Mouse (Mus musculus): ENCODE results near the gene Olfr509.
"Not testable (repeated sequence)": the region's sequence is repeated elsewhere in the genome, so short reads cannot be mapped to it uniquely, and the experiment has no call there.

The Olfr509 gene

GRCm38 (mm10) chr7:108651806-108652205, at the start of gene Olfr509:
Gene Olfr509, minus strand, starts transcription at chr7:108651906.
- in situ Hi-C loops (cut with MboI, MseI), result no loop called here

GRCm38 (mm10) chr7:108678886-108679285, 27.2 kb upstream of the Olfr509 start:
- in situ Hi-C loops (cut with MboI, MseI), result no loop called here

GRCm38 (mm10) chr7:108671058-108671457, 19.4 kb upstream of the Olfr509 start:
- in situ Hi-C loops (cut with MboI, MseI), result no loop called here

- in situ Hi-C loops (cut with MboI, MseI), result no loop called here
These were observed 14.4 kb upstream of the Olfr509 start, which contains the start of gene Olfr510 for GRCm38 (mm10) chr7:108666118-108666517. Gene Olfr510, plus strand, starts transcription at chr7:108666418.

GRCm38 (mm10) chr7:108662419-108662818, 10.7 kb upstream of the Olfr509 start:
- in situ Hi-C loops (cut with MboI, MseI), result no loop called here

- in situ Hi-C loops (cut with MboI, MseI), result no loop called here
These were observed 22.0 kb downstream of the Olfr509 start, which contains the start of gene Olfr508 for GRCm38 (mm10) chr7:108629694-108630093. Gene Olfr508, plus strand, starts transcription at chr7:108629994.

- in situ Hi-C loops (cut with MboI, MseI), result no loop called here
These were observed 30.2 kb downstream of the Olfr509 start, which contains the start of gene Olfr507 for GRCm38 (mm10) chr7:108621514-108621913. Gene Olfr507, plus strand, starts transcription at chr7:108621814.

- in situ Hi-C loops (cut with MboI, MseI), result not testable (repeated sequence)
These were observed 34.9 kb downstream of the Olfr509 start for GRCm38 (mm10) chr7:108616781-108617180.

GRCm38 (mm10) chr7:108614110-108614509, 37.6 kb downstream of the Olfr509 start:
- in situ Hi-C loops (cut with MboI, MseI), result loop anchor here in 1 of 2 experiments (5.0 kb wide), 1 partner anchor 522 kb away; no protein-coding TSS in a partner anchor

- in situ Hi-C loops (cut with MboI, MseI), result loop anchor here in 1 of 2 experiments (5.0 kb wide), 1 partner anchor 518 kb away; no protein-coding TSS in a partner anchor
These were observed 41.2 kb downstream of the Olfr509 start, which contains the start of gene Olfr506 for GRCm38 (mm10) chr7:108610487-108610886. Gene Olfr506, plus strand, starts transcription at chr7:108610787.

GRCm38 (mm10) chr7:108601916-108602315, 49.8 kb downstream of the Olfr509 start:
- in situ Hi-C loops (cut with MboI, MseI), result not testable (repeated sequence)
